In the genomic region with DNA sequence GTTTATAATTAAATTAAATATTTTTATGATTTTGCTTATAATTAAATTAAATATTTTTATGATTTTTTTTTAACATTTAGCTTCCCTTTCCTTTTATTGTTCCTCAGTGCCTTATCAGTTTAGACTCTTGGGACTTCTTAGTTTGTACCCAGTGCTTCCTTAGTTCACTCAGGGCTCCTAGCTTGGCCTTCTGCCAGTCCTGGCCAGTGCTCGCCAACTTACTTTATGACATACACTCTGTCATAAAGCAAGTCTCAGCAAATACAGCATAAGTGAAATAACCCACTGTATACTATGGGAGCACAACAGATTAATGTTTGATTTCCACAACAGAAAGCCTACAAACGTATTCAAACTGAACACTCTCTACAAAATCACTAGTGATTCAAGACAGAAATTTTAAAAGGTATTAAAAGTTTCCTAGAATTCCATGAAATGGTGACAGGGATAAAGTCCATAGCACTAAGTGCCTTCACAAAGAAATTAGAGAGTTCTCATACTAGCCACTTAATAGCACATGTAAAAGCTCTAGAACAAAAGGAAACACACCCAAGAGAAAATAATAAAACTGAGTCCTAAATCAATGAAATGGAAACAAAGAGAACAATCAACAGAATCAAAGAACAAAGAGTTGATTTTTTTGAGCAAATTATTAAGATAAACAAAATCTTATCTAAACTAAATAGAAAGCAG, we compare ENCODE assay signal across 16 mouse cellular contexts.
DNase-seq lines count a peak whose midpoint lies in the region; ATAC-seq and TF ChIP-seq lines count a peak whose summit lies in the region.
"Had no signal": no experiment of that assay in that cellular context is flagged by ENCODE, and none has a peak within 500 bp of the region (broad histone marks: within the 10 kb centered on the region; RNA-seq: fewer than 3 reads in every experiment).

No protein-coding gene starts in this region.

- ATAC-seq in cerebellum, adult (ENCODE audit: insufficient number of reproducible peaks, low FRiP score, low TSS enrichment) = no peak
- ATAC-seq: forebrain, postnatal 0 days; inflammation-experienced regulatory T-cells, adult 6 months; midbrain, embryonic 13.5 days had no signal

- H3K4me1 ChIP-seq in kidney, adult 2 months (ENCODE audit: control insufficient read depth, insufficient read depth, low read length) = no peaks in the 10 kb centered on the region
- H3K4me1 ChIP-seq: liver, embryonic 13.5 days; midbrain, embryonic 13.5 days had no signal

- H3K27ac ChIP-seq in kidney, adult 2 months (ENCODE audit: insufficient read depth, low read depth, low read length) = no peak overlapping the region
- H3K27ac ChIP-seq: gastrocnemius, adult 2 months; layer of hippocampus, adult 2 months; liver, embryonic 13.5 days; midbrain, embryonic 13.5 days; stomach, postnatal 0 days had no signal

- peak; percentile 51 to 61 for DNase-seq in cerebellum, postnatal 14 days
- peak; percentile 10 to 12 for DNase-seq in kidney, postnatal 4 days
- DNase-seq in kidney, adult 2 months = no peak
- DNase-seq in adrenal gland, postnatal 25 days = peak; percentile 23
- DNase-seq in adrenal gland, postnatal 36 days = peak; percentile 11 to 25
- no peak for DNase-seq in layer of hippocampus, postnatal 36 days
- DNase-seq: forebrain, postnatal 0 days; gastrocnemius, adult 2 months; heart, adult 18-20 months; liver, embryonic 13.5 days; thymus, postnatal 14 days had no signal

- no peaks in the 10 kb centered on the region for H3K27me3 ChIP-seq in kidney, adult 2 months (replicated peaks; ENCODE audit: control insufficient read depth, insufficient read depth, low read length)
- H3K27me3 ChIP-seq: liver, embryonic 13.5 days; midbrain, embryonic 13.5 days had no signal

- no peak for TF ChIP-seq CTCF in kidney, adult 2 months (conservative IDR thresholded peaks at IDR 0.05; ENCODE audit: insufficient read depth, insufficient read length, low read depth, low read length)

- WGBS in kidney, adult 2 months = 47% methylated on average over 2 of the region's 2 CpGs

- no peak overlapping the region for H3K4me3 ChIP-seq in kidney, adult 2 months (ENCODE audit: insufficient read depth, low read depth, low read length)
- H3K4me3 ChIP-seq: gastrocnemius, adult 2 months; layer of hippocampus, adult 2 months; liver, embryonic 13.5 days; midbrain, embryonic 13.5 days had no signal

- no peak for TF ChIP-seq POLR2A in kidney, adult 2 months (IDR thresholded peaks at IDR 0.05; ENCODE audit: low read depth, low read length)

- no peaks in the 10 kb centered on the region for H3K36me3 ChIP-seq in kidney, adult 2 months (ENCODE audit: control insufficient read depth, insufficient read depth, low read length)
- H3K36me3 ChIP-seq: liver, embryonic 13.5 days; midbrain, embryonic 13.5 days had no signal

Comparison
In these comparisons a context has a peak if more than half of its experiments do, and no peak if none do; other contexts are left out.
1. DNase-seq: peak in cerebellum, postnatal 14 days (2 of 2), kidney, postnatal 4 days (2 of 2), adrenal gland, postnatal 25 days (single experiment) and adrenal gland, postnatal 36 days (2 of 2); none in kidney, adult 2 months (single experiment) and layer of hippocampus, postnatal 36 days (0 of 2).